Mouse (Mus musculus) cerebellum, adult 2 months (tissue): ENCODE data around the gene Mtrex. TPM values are rescaled to one million over a fixed set of nuclear protein-coding genes. Genes with fewer than 3 reads are reported as not detected.

Experiments
- DNase-seq, 2 experiments: peaks; one replicate each; pipeline ENCODE4 v3.0.0; 2021
- H3K27ac ChIP-seq: fragments of 200-500 bp; 2 replicates; pipeline ENCODE4 v1.5.1; 2012; ENCODE audit warnings: low read length, control low read depth, inconsistent platforms; ENCODE audit not compliant: insufficient read depth
- H3K27me3 ChIP-seq: fragments of 200-500 bp; 2 replicates; pipeline ENCODE4 v1.6.1; 2012; ENCODE audit warnings: inconsistent platforms, mild to moderate bottlenecking, low read length, moderate library complexity; ENCODE audit not compliant: control insufficient read depth, insufficient read depth
- H3K4me1 ChIP-seq: fragments of 200-500 bp; 2 replicates; pipeline ENCODE4 v1.6.1; 2011; ENCODE audit warnings: low read length; ENCODE audit not compliant: control insufficient read depth, insufficient read depth
- H3K4me3 ChIP-seq: fragments of 200-500 bp; replicated peaks from 2 replicates; pipeline ENCODE3; 2011; ENCODE audit warnings: mild to moderate bottlenecking, low read depth, low read length, control low read depth; ENCODE audit not compliant: insufficient read depth
- CTCF ChIP-seq: fragments of 200-500 bp; IDR thresholded peaks from 2 replicates; pipeline ENCODE4 v1.5.1; 2011; ENCODE audit warnings: low read depth, mild to moderate bottlenecking, control low read depth, low read length, moderate library complexity, borderline replicate concordance; ENCODE audit not compliant: insufficient read depth
- POLR2A ChIP-seq: fragments of 200-500 bp; IDR thresholded peaks from 2 replicates; pipeline ENCODE4 v1.6.1; 2011; ENCODE audit warnings: low read length, control low read depth, borderline replicate concordance; ENCODE audit not compliant: insufficient read depth
- WGBS: fragments of 180-500 bp; shearing (Covaris S2); methylation state at CpG from one replicate; pipeline ENCODE4 v1.1.7; 2018; 5-methylcytosine and 5-hydroxymethylcytosine counted together
- polyA plus RNA-seq: library from polyadenylated mRNA; depleted of rRNA; stranded (reverse); fragments of >200 nt; gene quantifications from 2 replicates; pipeline ENCODE4 v1.2.3, GENCODE M21; 2012

Gene Mtrex
- polyA plus RNA-seq, 1 experiment, result 48.4 TPM

DNA sequence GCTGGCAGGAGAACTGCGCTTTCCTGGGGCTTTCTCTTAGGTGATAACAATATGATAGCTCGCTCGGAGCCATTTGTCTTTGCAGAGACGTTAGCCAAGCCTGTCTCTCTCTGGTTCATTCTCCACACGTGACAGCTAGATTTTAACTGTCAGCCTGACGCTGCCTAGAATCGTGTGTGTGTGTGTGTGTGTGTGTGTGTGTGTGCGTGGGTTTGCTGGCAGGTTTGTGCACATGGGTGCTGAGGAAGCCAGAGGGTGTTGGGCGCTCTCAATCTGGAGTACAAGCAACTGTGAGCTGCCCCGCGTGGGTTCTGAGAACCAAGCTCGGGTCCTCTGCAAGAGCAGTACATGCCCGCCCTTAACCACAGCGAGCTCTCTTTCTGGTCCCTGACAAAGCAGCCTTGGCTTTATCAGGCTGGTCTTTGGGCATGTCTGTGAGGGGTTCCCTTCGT is 14.7 kb upstream of the Mtrex start:
- TF ChIP-seq POLR2A (no peak), CTCF (no peak)
- Histone ChIP-seq H3K27ac (no peak overlapping the region), H3K27me3 (no peaks in the 10 kb centered on the region), H3K4me3 (no peak overlapping the region), H3K4me1 (no peaks in the 10 kb centered on the region)
- 81% methylated on average over 15 of the region's 15 CpGs for WGBS
- DNase-seq, result no peak

DNA sequence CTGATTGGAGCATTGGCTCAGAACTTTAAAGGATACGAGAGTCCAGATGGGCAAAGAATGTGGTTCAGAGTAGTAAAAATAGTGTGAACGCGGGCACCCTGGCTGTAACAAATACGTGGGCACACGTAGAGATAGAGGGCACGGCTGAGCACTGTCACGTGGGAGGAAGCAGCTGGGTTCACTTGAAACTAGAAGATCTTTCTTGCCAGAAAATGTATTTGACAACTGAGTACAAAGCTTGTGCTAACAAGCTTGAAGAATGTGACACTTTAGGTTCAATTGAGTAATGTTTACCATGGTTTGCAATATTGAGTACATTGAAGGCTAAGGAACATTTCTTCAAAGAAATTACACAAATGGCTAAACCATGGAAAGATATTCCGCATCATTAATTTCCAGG is 10.9 kb upstream of the Mtrex start:
- no peaks in the 10 kb centered on the region for H3K4me1 ChIP-seq
- TF ChIP-seq POLR2A (no peak), CTCF (no peak)
- no peak overlapping the region for H3K27ac ChIP-seq
- no peak overlapping the region for H3K4me3 ChIP-seq
- no peak for DNase-seq
- no peaks in the 10 kb centered on the region for H3K27me3 ChIP-seq
- WGBS, result 89% methylated on average over 8 of the region's 8 CpGs

GRCm38 (mm10) chr13:112928038-112928668 is 955 bp upstream of the Mtrex start:
- Histone ChIP-seq H3K4me3 (peak overlapping the region; percentile 81), H3K27ac (no peak overlapping the region), H3K4me1 (peaks cover 7% of the 10 kb centered on the region), H3K27me3 (no peaks in the 10 kb centered on the region)
- WGBS, result 4% methylated on average over 8 of the region's 8 CpGs
- DNase-seq, result no peak
- TF ChIP-seq POLR2A (no peak), CTCF (no peak)

DNA sequence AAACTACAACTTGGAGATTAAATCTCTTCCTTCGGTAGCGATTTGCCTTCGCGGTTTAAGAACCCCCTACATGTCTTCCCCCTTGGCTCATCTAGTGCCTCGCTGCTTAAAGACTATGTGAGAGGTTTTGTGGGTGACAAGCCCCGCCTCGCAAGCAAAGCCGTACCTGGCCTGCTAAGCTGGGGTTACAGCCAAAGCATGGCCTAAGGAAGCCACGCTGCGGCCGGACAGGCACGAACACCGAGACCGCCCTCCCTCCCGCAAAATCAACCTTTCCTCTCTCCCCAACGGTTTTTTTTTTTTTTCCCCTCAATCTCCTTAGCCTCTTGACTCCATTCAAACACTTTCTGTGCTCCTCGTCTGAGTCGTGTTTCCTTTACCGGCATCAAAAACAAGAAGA is 402 bp downstream of the Mtrex start:
- under 1% methylated on average over 19 of the region's 19 CpGs for WGBS
- no peaks in the 10 kb centered on the region for H3K27me3 ChIP-seq
- DNase-seq, result peak in 1 of 2 experiments; percentile 44
- no peak overlapping the region for H3K27ac ChIP-seq
- TF ChIP-seq CTCF (no peak), POLR2A (no peak)
- H3K4me1 ChIP-seq, result peaks cover 7% of the 10 kb centered on the region
- peak overlapping the region; percentile 81 for H3K4me3 ChIP-seq

GRCm38 (mm10) chr13:112925976-112926375 is 1.2 kb downstream of the Mtrex start:
- H3K27me3 ChIP-seq, result no peaks in the 10 kb centered on the region
- H3K4me3 ChIP-seq, result peak overlapping the region; percentile 30
- no peak for DNase-seq
- peaks cover 7% of the 10 kb centered on the region for H3K4me1 ChIP-seq
- TF ChIP-seq POLR2A (no peak), CTCF (no peak)
- WGBS, result 61% methylated on average over 4 of the region's 4 CpGs
- no peak overlapping the region for H3K27ac ChIP-seq

DNA sequence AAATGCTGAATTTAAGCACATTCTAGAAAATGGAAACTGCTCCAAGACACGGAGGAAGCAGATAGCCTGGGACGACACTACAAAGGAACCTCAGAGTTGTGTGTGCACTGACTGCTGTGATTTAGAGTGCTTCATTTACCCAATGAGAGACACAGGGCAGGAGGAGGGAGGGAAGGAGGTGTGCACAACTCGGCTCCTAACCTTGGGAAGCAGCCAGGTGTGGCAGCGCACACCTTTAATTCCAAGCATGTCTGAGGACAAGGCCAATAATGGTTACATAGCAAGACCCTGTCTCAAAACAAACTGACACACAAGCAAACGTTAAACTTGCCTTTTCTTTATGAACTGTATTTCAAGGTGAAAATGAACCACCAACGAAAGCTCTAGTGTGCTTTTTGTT is 1.9 kb downstream of the Mtrex start:
- TF ChIP-seq POLR2A, result no peak
- H3K4me3 ChIP-seq, result no peak overlapping the region
- no peaks in the 10 kb centered on the region for H3K27me3 ChIP-seq
- H3K27ac ChIP-seq, result no peak overlapping the region
- no peak for DNase-seq
- WGBS, result 47% methylated on average over 6 of the region's 6 CpGs
- H3K4me1 ChIP-seq, result peaks cover 7% of the 10 kb centered on the region

DNA sequence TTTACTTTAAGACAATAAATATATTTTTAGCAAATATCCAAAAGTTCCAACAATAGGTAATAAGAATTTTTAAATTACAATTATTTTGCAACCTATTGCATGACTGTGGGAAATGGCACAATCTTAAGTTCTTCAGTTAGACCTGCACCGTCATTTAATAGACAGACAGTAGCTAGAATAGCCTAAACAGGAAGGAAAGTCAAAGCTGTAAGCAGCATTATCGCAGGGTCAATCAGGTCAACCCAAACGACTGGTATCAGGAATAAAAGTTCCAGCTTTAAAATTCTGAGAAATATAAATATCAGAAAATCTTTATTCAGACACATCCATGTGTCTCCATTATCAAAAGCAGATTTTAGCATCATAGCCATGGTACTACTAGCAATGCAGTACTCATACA is 6.3 kb downstream of the Mtrex start:
- H3K4me1 ChIP-seq, result peaks cover 5% of the 10 kb centered on the region
- no peak for DNase-seq
- TF ChIP-seq CTCF (no peak), POLR2A (no peak)
- no peaks in the 10 kb centered on the region for H3K27me3 ChIP-seq
- WGBS, result 91% methylated on average over 3 of the region's 3 CpGs
- H3K4me3 ChIP-seq, result no peak overlapping the region
- no peak overlapping the region for H3K27ac ChIP-seq

DNA sequence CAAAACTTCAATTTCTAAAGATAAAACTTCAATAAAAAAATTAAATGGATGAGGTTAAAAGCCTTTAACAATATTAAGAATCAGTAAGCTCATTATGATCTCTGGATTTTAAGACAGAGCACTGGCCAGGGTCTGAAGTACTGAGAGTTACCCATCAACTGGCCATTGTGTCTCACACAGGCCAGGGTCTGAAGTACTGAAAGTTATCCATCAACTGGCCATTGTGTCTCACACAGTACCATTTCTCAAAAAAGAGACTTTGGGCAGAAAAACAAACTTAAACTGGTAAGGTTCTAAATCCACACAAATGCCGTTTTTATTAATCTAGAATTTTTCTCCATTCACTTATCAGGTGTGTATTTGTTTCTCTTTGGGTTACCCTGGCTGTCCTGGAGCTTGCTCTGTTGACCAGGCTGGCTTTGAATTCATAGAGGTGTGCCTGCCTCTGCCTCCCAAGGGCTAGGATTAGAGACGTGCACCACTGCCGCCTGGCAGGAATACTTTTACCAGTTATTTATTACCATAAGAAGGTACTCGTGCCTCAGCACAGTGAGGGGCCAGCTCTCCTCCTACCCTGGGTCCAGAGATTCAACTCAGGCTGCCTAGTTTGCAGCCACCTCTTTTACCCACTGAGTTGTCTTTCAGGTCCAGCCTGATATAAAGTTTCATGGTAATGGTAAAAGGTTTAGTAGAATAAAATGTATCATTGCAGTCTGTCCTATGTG is 7.9 kb downstream of the Mtrex start:
- no peak for TF ChIP-seq POLR2A
- TF ChIP-seq CTCF, result no peak
- no peak for DNase-seq
- no peak overlapping the region for H3K4me3 ChIP-seq
- H3K4me1 ChIP-seq, result no peaks in the 10 kb centered on the region
- H3K27ac ChIP-seq, result no peak overlapping the region
- H3K27me3 ChIP-seq, result no peaks in the 10 kb centered on the region
- WGBS, result 83% methylated on average over 4 of the region's 4 CpGs
